Mouse (Mus musculus) embryonic facial prominence, embryonic 10.5 days (tissue): ENCODE data around the gene Cldn15. TPM values are rescaled to one million over a fixed set of nuclear protein-coding genes. Genes with fewer than 3 reads are reported as not detected.
A peak's percentile ranks its signal among the peaks of the same experiment; 100 is the strongest.

Source experiments
- DNase-seq: peaks from one replicate; pipeline ENCODE4 v3.0.0-alpha.2; 2017; ENCODE audit warnings: low spot score
- H3K27ac ChIP-seq: fragments of 300-500 bp; sonication (generic); replicated peaks from 2 replicates; pipeline ENCODE4 v1.5.1; 2016; ENCODE audit warnings: mild to moderate bottlenecking
- H3K27me3 ChIP-seq: fragments of 300-500 bp; sonication (generic); replicated peaks from 2 replicates; pipeline ENCODE4 v1.6.1; 2016; ENCODE audit warnings: low read depth, mild to moderate bottlenecking; ENCODE audit not compliant: poor library complexity, severe bottlenecking
- H3K36me3 ChIP-seq: fragments of 300-500 bp; sonication (generic); replicated peaks from 2 replicates; pipeline ENCODE4 v1.6.1; 2016; ENCODE audit warnings: mild to moderate bottlenecking, moderate library complexity
- H3K4me1 ChIP-seq: fragments of 300-500 bp; sonication (generic); 2 replicates; pipeline ENCODE4 v1.6.1; 2016
- H3K4me3 ChIP-seq: fragments of 300-500 bp; sonication (generic); 2 replicates; pipeline ENCODE4 v1.5.1; 2016; ENCODE audit warnings: mild to moderate bottlenecking, moderate library complexity
- H3K9me3 ChIP-seq: fragments of 300-500 bp; sonication (generic); 2 replicates; pipeline ENCODE4 v1.6.1; 2016; ENCODE audit warnings: mild to moderate bottlenecking
- WGBS: fragments of 180-500 bp; shearing (Covaris S2); methylation state at CpG from one replicate; pipeline ENCODE4 v1.1.7; 2016; 5-methylcytosine and 5-hydroxymethylcytosine counted together
- polyA plus RNA-seq: library from polyadenylated mRNA; unstranded; fragments of >200 nt; fragmentation: Nextera tagmentation; extraction: Ambion mirVana; gene quantifications from 2 replicates; pipeline ENCODE4 v1.2.1, GENCODE M21; 2016

Gene Cldn15
- polyA plus RNA-seq, 1 experiment from 2014 or later = 0.10 TPM

- H3K36me3 ChIP-seq = peaks cover 28% of the 10 kb centered on the region
- no peaks in the 10 kb centered on the region for H3K27me3 ChIP-seq
- H3K4me1 ChIP-seq = peaks cover 14% of the 10 kb centered on the region
- WGBS = 4% methylated on average over 12 of the region's 12 CpGs
- H3K27ac ChIP-seq = peak overlapping the region; percentile 87
- no peak for DNase-seq
- H3K9me3 ChIP-seq = no peaks in the 10 kb centered on the region
- H3K4me3 ChIP-seq = peak overlapping the region; percentile 86
These were observed 12.9 kb upstream of the Cldn15 start for GRCm38 (mm10) chr5:136953440-136953951.

DNA sequence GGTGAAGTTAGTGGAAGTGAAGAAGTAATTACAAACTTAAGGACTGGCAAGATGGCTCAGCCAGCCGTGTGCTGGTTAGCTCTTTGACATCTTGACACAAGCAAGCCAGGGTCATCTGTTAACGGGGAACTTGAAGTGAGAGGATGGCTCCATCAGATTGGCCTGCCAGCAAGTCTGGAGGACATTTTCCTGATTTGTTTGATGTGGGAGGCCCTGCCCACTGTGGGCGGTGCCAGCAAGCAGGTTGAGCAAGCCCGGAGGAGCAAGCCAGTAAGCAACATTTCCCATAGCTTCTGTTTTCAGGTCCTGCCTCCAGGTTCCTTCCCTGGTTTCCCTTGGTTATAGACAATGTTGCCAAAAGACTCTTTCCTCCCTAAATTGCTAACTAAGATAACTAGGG lies 10.8 kb upstream of the Cldn15 start:
- H3K4me3 ChIP-seq = no peak overlapping the region
- H3K36me3 ChIP-seq = peaks cover 42% of the 10 kb centered on the region
- H3K9me3 ChIP-seq = no peaks in the 10 kb centered on the region
- H3K27ac ChIP-seq = no peak overlapping the region
- 89% methylated on average over 4 of the region's 4 CpGs for WGBS
- DNase-seq = no peak
- H3K4me1 ChIP-seq = peaks cover 14% of the 10 kb centered on the region
- no peaks in the 10 kb centered on the region for H3K27me3 ChIP-seq

DNA sequence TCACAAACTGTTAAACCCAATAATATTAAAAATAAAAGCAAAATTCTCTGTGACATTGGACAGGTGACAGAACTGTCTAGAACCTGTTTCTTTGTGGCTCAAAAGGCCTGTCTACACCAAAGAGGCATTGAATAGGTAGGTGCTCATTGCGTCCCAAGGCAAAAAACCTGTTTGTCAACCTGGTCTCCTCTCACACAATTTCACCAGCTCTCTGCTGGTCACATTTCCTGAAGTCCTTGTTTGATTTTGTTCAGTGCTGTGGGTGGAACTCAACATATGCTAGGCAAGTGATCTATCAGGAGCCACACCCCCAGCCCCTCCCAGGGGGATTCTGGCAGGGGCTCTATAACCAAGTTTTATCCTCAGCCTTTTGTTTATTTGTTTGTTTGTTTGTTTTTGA lies 9.2 kb upstream of the Cldn15 start:
- Histone ChIP-seq H3K27ac (no peak overlapping the region), H3K4me1 (peaks cover 23% of the 10 kb centered on the region), H3K9me3 (no peaks in the 10 kb centered on the region), H3K27me3 (no peaks in the 10 kb centered on the region), H3K4me3 (no peak overlapping the region), H3K36me3 (peaks cover 42% of the 10 kb centered on the region)
- 97% methylated on average over 1 of the region's 1 CpGs for WGBS
- no peak for DNase-seq

- DNase-seq = no peak
- H3K9me3 ChIP-seq = no peaks in the 10 kb centered on the region
- WGBS = 80% methylated on average over 5 of the region's 5 CpGs
- H3K36me3 ChIP-seq = peaks cover 54% of the 10 kb centered on the region
- H3K27me3 ChIP-seq = no peaks in the 10 kb centered on the region
- H3K4me3 ChIP-seq = no peak overlapping the region
- no peak overlapping the region for H3K27ac ChIP-seq
- H3K4me1 ChIP-seq = peaks cover 25% of the 10 kb centered on the region
These were observed 7.3 kb upstream of the Cldn15 start for GRCm38 (mm10) chr5:136958991-136959605.

- Histone ChIP-seq H3K27me3 (no peaks in the 10 kb centered on the region), H3K9me3 (no peaks in the 10 kb centered on the region), H3K4me3 (no peak overlapping the region), H3K36me3 (peaks cover 64% of the 10 kb centered on the region), H3K27ac (no peak overlapping the region), H3K4me1 (peaks cover 18% of the 10 kb centered on the region)
- no peak for DNase-seq
- WGBS = 94% methylated on average over 6 of the region's 6 CpGs
These were observed 6.4 kb upstream of the Cldn15 start for GRCm38 (mm10) chr5:136960053-136960452.

GRCm38 (mm10) chr5:136961334-136961982 lies 5.0 kb upstream of the Cldn15 start:
- no peaks in the 10 kb centered on the region for H3K9me3 ChIP-seq
- no peaks in the 10 kb centered on the region for H3K27me3 ChIP-seq
- DNase-seq = no peak
- 25% methylated on average over 5 of the region's 5 CpGs for WGBS
- H3K36me3 ChIP-seq = peaks cover 67% of the 10 kb centered on the region
- H3K4me3 ChIP-seq = peak overlapping the region; percentile 78
- H3K4me1 ChIP-seq = peaks cover 25% of the 10 kb centered on the region
- H3K27ac ChIP-seq = peak overlapping the region; percentile 93

DNA sequence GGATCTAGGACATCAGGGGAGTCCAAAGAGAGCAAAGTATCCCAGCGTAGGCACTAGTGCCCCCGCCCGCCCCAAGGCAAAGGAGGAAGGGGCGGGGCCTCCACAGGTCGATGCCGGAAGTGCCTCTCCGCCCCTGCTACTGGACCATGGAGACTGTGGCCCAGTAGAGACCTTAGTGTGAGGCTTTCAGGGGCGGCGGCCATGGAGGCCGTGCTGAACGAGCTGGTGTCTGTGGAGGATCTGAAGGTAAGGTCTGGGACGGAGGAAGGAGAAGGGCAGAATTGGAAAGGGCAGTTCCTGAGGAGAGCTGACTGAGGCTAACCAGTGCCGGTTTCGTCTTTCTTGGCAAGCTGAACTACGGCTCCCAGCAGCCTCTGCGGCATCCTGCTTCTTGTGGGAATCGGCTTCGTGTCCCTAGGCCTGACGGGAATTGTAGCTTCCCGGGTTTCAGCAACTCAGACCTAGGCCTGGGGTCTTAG lies 4.4 kb upstream of the Cldn15 start:
- under 1% methylated on average over 20 of the region's 20 CpGs for WGBS
- Histone ChIP-seq H3K4me3 (peak overlapping the region; percentile 78), H3K27me3 (no peaks in the 10 kb centered on the region), H3K36me3 (peaks cover 67% of the 10 kb centered on the region), H3K9me3 (no peaks in the 10 kb centered on the region), H3K4me1 (peaks cover 30% of the 10 kb centered on the region), H3K27ac (peak overlapping the region; percentile 93)
- DNase-seq = peak; percentile 91

- H3K9me3 ChIP-seq = no peaks in the 10 kb centered on the region
- H3K27ac ChIP-seq = peak overlapping the region; percentile 93
- WGBS = 3% methylated on average over 10 of the region's 10 CpGs
- DNase-seq = peak; percentile 85
- H3K4me1 ChIP-seq = peaks cover 30% of the 10 kb centered on the region
- H3K36me3 ChIP-seq = peaks cover 67% of the 10 kb centered on the region
- H3K27me3 ChIP-seq = no peaks in the 10 kb centered on the region
- peak overlapping the region; percentile 78 for H3K4me3 ChIP-seq
These were observed 3.9 kb upstream of the Cldn15 start for GRCm38 (mm10) chr5:136962501-136962900.

DNA sequence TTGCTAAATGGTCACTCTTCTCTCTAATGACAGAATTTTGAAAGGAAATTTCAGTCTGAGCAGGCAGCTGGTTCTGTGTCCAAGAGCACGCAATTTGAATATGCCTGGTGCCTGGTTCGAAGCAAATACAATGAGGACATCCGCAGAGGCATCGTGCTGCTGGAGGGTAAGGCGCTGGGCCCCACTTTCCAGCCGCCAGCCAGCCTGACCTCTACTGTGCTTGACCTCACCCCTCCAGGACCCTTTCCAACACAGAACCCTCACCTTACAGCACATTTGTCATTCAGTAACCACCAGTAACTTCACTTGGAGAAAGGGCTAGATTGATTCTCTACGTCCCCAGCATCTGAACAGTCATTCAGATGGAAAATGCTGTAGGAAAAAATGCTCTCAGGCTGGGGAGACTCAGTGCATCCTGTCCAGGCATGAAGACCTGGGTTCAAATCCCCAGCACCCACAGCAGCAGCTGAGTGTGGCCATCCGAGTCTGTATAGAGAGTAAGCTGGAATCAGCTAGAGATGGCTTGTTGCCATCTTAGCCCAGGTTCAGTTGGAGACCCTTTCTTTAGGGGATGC lies 3.4 kb upstream of the Cldn15 start:
- peaks cover 68% of the 10 kb centered on the region for H3K36me3 ChIP-seq
- H3K4me3 ChIP-seq = peak overlapping the region; percentile 78
- H3K27ac ChIP-seq = peak overlapping the region; percentile 93; the same call in 1 of the 2 replicates

DNA sequence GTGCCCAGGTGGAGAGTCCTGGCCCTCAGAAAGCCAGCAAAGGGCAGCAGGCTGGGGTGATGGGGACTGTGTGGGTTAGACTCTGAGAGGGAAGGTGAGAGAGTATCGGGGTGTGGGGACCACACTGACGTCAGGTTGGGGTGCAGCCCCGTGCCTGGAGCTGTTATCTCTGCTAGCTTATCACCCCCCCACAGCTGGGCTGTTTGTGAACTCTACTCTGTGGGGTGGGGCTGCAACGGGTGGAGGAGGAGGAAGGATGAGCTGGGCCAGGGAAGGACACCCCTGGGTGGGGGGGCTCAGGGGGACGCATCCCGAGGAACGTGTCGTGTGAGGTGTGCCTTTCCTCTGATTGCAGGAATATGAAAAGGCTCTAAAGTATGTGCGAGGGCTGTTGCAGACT lies 1.2 kb upstream of the Cldn15 start:
- peaks cover 66% of the 10 kb centered on the region for H3K36me3 ChIP-seq
- WGBS = 94% methylated on average over 9 of the region's 9 CpGs
- no peaks in the 10 kb centered on the region for H3K27me3 ChIP-seq
- H3K9me3 ChIP-seq = no peaks in the 10 kb centered on the region
- H3K27ac ChIP-seq = no peak overlapping the region
- H3K4me1 ChIP-seq = peaks cover 30% of the 10 kb centered on the region
- no peak overlapping the region for H3K4me3 ChIP-seq
- DNase-seq = no peak

More for the DNA sequence above, 3.4 kb upstream of the Cldn15 start:
- Histone ChIP-seq H3K27me3 (no peaks in the 10 kb centered on the region), H3K9me3 (no peaks in the 10 kb centered on the region), H3K4me1 (peaks cover 30% of the 10 kb centered on the region)
- 77% methylated on average over 8 of the region's 8 CpGs for WGBS
- no peak for DNase-seq

- no peaks in the 10 kb centered on the region for H3K27me3 ChIP-seq
- H3K27ac ChIP-seq = peak overlapping the region; percentile 61; the same call in 1 of the 2 replicates
- H3K4me1 ChIP-seq = peaks cover 30% of the 10 kb centered on the region
- no peak for DNase-seq
- H3K36me3 ChIP-seq = peaks cover 65% of the 10 kb centered on the region
- H3K9me3 ChIP-seq = no peaks in the 10 kb centered on the region
- WGBS = 95% methylated on average over 8 of the region's 8 CpGs
- no peak overlapping the region for H3K4me3 ChIP-seq
These were observed 730 bp upstream of the Cldn15 start for GRCm38 (mm10) chr5:136965686-136966085.

DNA sequence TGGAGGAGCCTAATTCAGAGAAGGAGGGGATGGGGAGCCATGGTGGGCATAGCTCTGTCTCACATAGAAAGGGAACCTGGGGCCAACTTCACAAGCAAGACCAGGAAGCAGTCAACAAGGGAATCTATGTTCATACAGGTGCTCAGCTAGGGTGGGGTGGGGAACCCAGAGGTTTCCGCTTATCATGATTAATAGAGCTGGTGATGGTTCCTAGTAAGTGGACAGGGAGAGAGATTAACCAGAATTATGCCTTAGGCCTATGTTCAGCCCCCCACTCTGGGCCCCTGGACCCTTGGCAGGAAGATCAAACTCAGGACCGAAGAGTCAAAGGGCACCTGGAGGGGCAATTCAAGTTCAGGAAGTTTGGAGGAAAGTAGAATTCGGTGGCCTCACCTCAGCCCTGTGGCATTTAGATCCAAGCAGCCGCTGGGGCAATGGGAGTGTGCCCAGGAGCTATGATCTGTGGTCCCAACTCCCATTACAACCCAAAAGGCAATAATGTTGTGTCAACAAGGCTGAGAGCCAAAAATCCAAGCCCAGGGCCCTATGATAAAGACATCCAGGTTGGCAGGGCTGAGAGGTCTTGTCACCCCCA lies 542 bp downstream of the Cldn15 start:
- Histone ChIP-seq H3K4me1 (peaks cover 21% of the 10 kb centered on the region), H3K27ac (peak overlapping the region; percentile 61; the same call in 1 of the 2 replicates), H3K4me3 (0 out of 2 replicates have a peak overlapping the region, but pooled peaks have one; percentile 12), H3K27me3 (no peaks in the 10 kb centered on the region), H3K9me3 (no peaks in the 10 kb centered on the region), H3K36me3 (peaks cover 65% of the 10 kb centered on the region)
- no peak for DNase-seq
- 93% methylated on average over 4 of the region's 4 CpGs for WGBS
